Mouse (Mus musculus) frontal cortex, adult (tissue): Measurements from ENCODE around the gene Mamstr.
"Not testable (repeated sequence)": the region's sequence is repeated elsewhere in the genome, so short reads cannot be mapped to it uniquely, and the experiment has no call there.

ENCODE experiments used
- ATAC-seq: cut with Nextera tagmentation; 2 replicates; pipeline ENCODE4 v1.9.2; 2017; ENCODE audit warnings: mild to moderate bottlenecking, moderate library complexity, mixed read lengths; ENCODE audit not compliant: low TSS enrichment

Gene Mamstr

GRCm38 (mm10) chr7:45649351-45649750 is 9.6 kb downstream of the Mamstr start:
- ATAC-seq, result no peak

- ATAC-seq, result not testable (repeated sequence)
Observed at GRCm38 (mm10) chr7:45650484-45650883, 10.7 kb downstream of the Mamstr start.

DNA sequence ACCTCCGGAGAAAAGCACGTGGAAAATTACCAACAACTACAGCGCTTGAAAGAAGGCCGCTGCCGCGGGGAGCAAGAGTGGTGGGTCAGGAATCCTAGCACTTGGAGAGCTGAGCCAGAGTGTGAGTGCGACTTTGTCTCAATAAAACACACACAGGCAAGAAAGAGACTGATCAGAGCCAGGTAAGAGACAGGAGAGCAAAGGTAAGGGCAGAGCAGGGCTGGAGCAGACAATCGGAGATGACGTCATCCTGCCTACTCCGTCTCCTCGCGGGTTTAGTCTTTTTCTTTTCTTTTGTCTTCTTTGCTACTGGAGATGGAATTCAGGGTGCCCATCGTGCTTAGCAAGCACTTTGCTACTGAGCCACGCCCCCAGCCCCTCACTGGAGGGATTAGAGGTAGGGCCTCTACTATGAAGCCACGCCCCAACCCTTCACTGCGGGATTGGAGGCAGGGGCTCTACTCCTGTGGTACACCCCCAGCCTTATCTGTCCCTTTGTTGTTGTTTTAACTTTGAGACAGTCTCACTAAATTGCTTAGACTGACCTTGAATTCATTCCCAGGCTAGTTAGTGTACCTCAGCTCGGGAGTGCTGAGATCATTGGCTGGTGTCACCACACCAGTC is 14.8 kb downstream of the Mamstr start:
- ATAC-seq, result no peak

DNA sequence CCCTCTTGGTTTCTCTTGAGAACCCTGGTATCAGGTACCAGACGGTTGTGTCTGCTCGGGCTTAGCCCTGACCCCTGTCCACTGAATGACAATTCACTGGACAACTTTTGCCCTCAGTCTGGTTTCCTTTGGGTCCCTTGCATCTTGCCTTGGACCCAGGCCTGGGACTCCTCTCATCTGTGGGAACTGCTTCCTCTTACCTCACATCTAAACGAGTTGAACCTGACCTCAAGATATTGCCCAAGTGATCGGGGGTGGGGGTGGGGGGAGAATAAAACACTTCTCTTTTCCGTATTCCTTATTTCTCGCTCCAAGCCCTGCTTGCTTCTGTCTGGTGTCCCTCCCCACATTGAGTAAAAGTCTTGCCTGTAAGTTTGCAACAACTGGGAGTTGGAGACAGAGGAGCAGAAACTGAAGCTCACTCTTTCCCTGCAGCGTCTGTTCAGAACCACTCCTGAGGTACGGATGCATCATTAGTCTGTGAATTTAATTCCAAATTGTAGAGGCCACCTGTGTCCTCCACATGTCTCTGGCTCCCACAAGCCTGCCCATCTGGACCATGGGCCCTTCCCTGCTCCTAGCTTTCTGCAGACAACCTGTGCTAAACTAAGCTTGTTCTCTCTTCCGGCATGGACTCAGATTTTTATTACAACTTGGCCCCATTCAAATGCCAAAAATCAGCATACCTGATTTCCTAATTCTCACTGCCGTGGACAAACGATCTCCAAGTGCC is 21.1 kb downstream of the Mamstr start:
- no peak for ATAC-seq

- not testable (repeated sequence) for ATAC-seq
Observed at GRCm38 (mm10) chr7:45661702-45662101, 21.9 kb downstream of the Mamstr start.

GRCm38 (mm10) chr7:45665303-45666138 is 25.7 kb downstream of the Mamstr start:
- ATAC-seq, result no peak

DNA sequence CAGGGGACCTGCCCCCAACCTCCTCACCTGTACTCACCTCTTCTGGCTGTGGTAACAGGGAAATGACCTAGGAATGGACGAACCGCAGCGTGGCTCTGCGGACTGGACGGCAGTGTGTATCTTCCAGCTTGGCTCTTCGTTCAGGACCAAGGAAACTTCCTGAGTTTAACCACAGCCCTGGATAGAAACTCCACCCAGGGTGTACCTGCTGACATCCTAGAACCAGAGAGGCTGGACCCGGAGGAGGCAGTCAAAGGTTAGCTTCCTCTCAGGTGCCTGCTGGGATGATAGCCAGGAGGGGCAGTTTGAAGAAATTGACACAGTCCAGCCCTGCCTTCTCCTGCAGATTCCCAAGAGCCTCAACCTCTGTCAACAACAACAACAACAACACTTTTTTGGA is 26.4 kb downstream of the Mamstr start, which contains the start of gene Fut2:
Fut2 (minus strand) TSS at position 234 of the 400 bp plus-strand sequence.
- no peak for ATAC-seq

DNA sequence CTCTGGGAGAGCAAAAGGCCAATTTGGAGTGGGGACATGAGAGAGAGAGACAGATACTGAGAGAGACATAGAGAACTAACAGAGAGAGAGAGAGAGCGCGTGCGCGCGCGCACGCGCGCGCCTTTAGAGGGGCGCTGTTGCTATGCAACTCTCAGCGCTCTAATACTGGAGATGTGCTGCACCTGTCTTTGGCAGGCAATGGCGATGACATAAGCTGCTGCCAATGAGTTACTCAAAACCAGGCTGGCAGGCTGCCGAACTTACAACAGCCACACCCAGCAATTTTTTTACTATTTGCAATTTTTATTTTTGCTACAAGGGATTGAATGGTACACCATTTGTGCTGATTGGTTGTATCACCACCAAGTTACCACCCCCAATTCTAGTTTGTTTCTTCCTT is 28.0 kb downstream of the Mamstr start:
- ATAC-seq, result no peak

- ATAC-seq, result no peak
Observed at GRCm38 (mm10) chr7:45668921-45669320, 29.1 kb downstream of the Mamstr start.

GRCm38 (mm10) chr7:45677627-45678295 is 38.0 kb downstream of the Mamstr start:
- no peak for ATAC-seq

DNA sequence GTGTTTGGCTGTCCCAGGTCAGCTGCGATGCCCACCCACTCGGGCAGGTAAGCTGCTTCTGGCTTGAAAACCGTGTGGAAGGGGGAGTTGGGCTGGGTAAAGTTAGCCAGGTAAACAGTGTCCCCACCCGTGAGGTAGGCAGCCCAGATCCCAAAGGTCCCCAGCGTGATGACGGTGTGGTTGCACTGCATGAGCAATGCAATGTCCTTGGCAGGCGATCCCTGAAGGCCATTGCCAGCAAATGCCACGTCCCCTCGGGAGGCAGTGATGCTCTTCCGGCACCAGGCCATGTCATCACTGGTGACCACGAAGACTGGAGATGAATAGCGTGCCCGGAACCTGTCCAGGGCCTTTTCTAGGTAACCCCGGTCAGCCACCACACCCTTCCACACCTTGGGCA is 38.7 kb downstream of the Mamstr start:
- no peak for ATAC-seq

DNA sequence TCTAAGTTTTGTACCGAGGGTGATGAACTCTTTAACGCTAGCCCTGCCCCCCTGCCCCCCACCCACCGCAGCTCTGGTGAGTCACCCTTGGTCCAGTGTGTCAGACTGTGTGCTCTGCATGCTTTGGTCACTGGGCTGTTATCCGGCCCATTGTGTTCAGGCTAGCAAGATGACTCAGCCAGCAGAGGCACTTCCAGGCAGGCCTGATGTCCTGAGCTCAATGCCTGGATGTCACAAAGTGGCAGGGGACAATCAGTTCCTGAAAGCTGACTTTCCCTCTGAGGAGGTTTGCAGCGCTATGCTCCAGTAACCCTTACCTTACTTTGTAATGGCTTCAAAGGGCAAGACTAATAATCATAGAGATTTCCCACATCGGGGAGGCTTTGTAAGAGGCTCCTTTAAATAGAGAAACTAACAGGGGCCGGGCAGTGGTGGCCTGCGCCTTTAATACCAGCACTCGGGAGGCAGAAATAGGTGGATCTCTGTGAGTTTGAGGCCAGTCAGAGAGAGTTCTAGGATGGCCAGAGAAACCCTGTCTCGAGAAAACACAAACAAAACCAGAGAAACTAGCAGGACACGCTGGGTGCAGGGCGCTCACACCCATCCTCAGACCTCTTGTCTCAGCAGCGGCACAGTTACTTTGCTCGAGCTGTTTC is 40.3 kb downstream of the Mamstr start:
- no peak for ATAC-seq

- no peak for ATAC-seq
Observed at GRCm38 (mm10) chr7:45681046-45681736, 41.4 kb downstream of the Mamstr start.

- ATAC-seq, result peak; percentile 77
Observed at GRCm38 (mm10) chr7:45682144-45683126, 42.7 kb downstream of the Mamstr start.

DNA sequence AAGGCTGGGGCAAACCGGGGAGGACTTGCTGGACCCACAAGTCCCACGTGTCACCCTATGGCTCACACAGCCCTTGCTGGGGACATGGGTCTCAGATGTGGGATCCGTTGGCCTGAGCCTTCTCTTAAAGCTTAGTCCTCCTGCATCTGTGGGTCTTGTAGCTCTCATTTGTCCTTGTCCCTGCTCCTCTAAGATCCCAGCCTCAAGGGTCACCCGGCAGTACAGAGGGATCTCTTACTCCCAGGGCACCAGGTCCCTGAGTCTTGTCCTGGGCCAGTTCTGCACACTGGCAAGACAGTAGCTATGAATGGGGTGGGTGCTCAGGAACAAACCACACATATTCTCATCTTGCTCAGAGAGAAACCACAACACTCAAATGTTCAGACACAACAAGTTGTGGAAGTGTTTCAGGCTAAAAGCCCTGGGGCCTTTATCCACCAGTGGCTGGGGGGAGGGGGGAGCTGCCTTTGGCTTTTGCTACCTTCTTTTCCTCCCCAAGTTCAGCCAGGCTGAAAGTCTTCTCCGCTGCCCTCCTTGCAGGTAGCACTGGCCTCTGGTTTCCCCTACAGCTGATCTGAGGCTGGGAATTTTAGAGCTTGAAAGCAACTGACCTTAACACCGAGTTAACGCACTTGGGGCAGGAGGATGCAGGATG is 43.7 kb downstream of the Mamstr start, which contains the start of gene Ntn5:
Ntn5 (plus strand) TSS at position 627 of the 655 bp plus-strand sequence.
- ATAC-seq, result no peak

DNA sequence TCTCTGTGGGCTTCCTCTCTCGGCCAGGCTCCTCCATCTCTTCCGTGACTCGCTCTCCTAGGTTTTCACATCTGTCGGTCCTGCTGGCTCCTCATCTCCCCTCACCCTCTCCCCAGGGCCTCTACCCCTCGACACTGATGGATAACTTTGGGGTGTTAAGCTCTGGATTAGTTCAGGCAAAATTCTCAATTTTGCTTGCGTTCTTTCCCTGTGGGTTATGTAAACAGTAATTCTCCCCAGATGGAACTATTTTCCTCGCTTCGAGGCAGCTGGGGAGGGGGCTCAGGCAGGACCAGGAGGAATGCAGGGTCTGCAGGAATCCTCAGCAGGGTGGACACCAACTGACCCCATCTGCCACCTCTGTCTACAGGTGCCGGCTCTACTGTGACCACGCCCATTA is 46.0 kb downstream of the Mamstr start:
- no peak for ATAC-seq

- ATAC-seq, result no peak
Observed at GRCm38 (mm10) chr7:45686841-45687240, 47.1 kb downstream of the Mamstr start.

GRCm38 (mm10) chr7:45689099-45689498 is 49.3 kb downstream of the Mamstr start:
- ATAC-seq, result no peak

GRCm38 (mm10) chr7:45689800-45690199 is 50.0 kb downstream of the Mamstr start:
- no peak for ATAC-seq
